Mouse (Mus musculus) layer of hippocampus, adult 11-12 months (tissue): ENCODE measurements around the gene Slc15a1.

ENCODE experiments used
- DNase-seq: peaks from one replicate; pipeline ENCODE4 v3.0.0; 2022; ENCODE audit warnings: low spot score

Gene Slc15a1

DNA sequence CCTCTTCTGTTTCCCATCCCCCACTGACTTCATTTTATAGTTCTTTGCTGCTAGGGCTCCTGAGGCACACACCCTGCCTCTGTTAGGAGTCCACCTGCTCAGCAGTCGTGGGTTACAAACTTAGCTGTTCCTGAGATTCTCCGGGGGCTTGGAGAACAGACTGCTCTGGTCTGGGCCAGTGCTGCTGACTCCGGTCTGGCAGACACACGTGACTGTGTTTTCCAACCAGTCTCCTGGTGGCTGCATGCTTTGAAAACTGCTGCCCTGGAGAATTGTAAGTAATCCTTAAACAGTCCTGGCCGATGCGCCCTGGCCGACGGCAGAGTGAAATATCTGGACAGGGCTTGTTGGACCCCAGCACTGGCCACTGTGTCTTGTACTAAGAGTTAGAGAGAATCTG is 12.7 kb downstream of the Slc15a1 start:
- DNase-seq, result no peak

DNA sequence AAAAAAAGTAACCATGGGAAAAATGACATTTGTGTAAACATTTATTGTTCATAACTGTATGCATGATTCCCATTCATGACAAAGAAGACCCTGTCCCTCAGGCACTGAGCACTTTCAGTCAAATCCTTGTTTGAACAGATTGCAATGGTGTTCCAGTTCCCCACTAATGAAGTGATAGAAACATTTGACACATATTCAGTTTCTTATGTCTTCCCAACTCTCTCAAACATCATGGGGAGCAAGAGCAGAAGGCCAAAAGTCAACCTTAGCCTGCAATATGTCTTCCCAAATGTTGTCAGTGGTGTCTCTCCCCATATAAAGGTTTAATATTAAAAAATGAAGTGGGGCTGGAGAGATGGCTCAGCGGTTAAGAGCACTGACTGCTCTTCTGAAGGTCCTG is 19.3 kb downstream of the Slc15a1 start:
- no peak for DNase-seq

DNA sequence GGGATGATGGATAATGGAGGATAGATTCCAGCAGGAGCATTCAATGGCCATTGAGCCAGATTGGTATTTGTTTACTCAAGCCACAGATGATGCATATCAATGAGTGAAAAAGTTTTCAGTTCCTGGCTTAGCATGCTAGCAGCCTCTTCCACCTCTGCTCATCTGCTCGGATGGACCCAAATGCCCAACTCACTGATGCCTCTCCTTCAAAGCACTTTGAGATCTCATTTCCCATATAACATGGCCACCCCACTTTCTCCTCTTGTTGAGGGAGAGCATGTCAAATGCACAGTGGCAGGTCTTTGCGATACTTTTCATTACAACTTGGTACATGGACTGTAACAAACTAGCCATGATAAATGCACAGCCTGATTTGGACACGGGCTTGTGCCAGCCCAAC is 20.6 kb downstream of the Slc15a1 start:
- no peak for DNase-seq

DNA sequence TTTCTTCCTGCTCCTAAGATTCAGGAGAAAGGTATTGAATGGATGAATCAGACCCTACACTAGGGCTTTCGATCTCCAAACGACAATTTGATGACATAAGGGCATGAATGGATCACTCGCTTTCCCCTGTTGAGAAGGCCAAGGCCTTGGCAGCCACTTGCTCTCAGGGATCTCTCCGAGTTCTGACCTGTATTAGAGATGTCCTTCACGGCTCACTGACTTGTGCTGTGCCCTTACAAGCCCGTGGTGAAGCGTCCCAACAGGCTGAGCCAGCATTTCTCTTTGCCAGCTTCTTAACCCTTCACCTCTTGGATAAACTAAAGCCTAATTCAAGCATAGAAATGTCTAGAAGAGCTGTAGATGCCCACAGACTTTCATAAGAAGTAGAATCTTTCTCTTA is 22.9 kb downstream of the Slc15a1 start:
- no peak for DNase-seq

DNA sequence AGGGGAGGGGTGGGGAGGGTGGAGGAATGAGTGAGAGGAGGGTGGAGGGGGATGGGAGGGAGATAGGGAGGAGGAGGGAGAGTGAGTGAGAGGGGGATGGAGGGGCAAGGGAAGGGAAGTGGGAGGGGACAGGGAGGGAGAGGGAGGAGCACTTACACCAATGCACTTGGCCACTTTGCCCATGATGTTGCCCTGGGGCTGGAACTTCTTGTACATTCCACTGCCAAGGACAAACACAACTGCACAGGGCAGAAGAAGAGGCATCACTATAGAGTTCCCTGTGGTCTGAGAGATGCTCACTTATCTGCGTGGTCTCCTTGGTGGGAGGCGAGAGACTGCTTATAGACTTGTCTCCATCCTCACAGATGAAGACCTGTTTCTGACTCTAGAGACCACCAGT is 23.5 kb downstream of the Slc15a1 start:
- no peak for DNase-seq

DNA sequence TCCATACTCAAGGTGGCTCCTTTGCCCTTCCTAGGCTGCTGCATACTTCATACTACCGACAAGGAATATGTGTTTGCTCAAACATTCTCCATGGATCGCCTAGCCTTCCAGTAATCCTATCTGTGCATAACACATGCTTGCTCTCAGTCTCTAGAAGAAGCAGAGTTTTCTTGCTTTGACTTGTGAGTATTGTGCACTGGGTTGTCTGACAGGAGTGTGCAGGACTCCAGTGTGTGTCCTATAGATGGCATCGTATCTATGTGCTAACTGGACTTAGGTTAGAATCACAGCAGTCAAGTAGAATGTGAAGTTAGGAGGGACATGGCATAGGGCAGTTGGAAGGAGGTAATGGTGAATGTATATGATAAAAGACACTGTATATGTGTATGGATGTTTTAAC is 26.0 kb downstream of the Slc15a1 start:
- DNase-seq, result no peak

DNA sequence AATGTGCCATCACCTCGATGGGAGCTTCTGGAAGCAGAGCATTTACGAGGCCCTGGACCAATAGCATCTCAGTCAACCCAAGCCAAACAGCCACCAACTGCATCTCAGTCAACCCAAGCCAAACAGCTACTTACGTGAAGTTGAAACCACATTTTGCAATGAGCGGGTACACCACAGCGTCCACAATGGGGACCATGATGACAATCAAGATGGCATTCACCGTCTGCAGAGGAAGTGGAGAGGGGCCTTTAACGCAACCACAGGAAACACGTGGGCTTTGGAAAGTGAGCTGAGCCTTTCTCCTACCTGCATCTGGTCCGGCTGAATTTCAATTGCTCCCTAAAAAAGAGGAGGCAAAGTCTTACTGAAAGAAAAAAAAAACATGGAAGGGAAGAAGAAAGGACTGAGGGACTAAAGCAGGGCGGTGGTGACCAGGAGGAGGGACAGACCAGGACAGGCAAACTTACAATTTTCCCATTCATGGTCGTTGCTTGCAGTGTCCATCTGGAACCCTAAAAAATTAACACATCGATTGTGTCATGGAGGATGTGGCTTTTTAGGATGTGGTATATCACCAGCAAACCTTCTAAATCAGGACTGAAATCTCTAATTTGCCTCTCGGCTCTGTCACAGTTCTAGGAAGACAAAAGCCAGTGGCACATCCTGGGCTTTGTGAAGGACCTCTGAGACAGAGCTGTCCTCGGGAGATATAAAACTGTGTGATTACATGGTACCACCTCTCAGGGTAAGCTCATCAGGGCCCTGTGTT is 26.9 kb downstream of the Slc15a1 start:
- DNase-seq, result no peak

DNA sequence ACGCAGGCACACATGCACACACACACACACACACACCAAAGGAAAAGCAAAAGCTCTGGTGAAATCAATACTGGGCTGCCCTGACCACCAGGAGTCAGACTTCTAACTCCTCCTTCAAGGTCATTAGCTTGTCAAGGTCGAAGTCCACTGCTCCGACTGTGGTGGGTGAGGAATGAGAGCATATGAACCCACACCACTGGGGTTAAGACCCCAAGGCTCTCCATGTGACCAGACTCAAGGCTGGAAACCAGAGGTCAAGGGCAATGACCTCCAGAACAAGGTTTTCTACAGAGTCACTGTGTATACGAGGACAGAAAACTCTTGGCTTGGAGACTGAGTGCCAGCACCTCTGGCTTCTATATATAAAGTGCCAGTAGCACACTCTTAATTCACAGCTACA is 31.2 kb downstream of the Slc15a1 start:
- no peak for DNase-seq

DNA sequence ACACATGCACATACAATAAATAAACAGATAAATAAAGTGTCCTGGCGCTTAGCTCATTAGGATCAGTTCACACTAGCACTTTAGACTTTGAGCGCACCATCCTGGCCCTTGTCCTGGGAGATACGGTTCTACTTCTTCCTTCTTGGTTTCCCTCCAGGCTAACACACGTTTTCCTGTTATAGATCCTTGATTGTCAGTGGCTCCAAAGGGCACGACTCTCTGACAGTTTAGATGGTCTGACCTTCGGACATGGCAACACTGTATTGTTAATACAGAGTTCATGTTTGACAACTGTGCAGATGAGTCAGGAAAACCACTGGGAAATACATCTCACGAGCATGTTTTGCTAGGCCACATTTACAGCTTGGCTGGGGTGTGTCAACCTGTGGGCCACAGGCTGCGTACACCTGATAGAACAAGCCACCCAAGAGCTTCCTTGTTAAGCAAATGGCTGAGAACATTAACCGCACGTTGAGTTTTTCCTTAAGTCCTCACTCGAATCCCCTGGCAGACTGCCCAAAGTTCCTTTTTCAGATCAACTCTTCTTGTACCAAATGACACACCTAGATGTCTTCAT is 33.4 kb downstream of the Slc15a1 start:
- no peak for DNase-seq

DNA sequence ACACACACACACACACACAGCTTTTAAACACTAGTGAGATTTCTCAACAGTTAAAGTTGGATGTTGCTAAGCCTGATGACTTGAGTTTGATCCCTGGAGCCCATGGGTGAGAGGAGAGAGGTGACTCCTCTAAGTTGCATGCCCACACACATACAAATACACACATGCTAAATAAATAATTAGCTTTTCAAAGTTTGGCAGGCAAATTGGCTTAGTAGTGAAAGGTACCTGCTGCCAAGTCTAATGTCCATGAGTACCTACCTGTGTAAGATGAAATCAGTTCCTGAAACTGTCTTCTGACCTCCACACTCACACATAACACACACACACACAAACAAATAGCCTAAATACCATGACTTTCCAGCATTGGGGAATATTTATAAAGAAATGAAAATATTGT is 35.5 kb downstream of the Slc15a1 start:
- no peak for DNase-seq

DNA sequence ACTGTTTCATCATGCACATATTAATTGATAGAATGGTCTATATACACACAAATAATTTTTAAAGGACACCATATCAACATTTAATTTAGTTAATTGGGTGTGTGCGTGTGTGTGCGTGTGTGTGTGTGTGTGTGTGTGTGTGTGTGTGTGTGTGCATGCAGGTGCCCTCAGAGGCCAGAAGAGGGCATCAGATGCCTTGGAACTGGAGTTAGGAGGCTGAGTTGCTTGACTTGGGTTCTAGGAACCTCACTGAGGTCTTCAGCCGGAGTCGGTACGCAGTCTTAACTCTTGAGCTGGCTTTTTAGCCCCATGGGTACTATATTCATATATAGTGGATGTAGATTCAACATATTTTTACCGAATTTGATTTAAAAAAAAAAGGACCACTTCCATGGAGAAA is 37.4 kb downstream of the Slc15a1 start:
- no peak for DNase-seq

DNA sequence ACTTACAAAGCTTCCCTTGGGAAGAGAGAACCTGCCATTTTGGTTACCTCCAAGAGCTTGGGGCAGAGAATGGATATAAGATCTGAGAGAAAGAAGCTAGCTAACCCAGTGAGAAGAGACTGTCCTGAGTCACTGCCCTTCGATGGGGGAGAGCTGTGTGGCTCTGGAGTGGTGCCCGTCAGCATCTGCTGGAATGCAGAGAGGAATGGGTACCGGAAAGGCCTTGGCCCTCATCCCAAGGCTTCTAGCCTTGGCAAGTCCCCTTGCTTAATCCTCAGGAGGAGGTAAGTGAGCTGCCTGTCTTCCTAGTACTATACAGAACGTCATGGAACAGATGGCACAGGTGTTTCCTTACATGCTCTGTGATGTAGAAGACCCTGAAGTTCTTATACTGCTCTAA is 38.6 kb downstream of the Slc15a1 start:
- DNase-seq, result no peak

DNA sequence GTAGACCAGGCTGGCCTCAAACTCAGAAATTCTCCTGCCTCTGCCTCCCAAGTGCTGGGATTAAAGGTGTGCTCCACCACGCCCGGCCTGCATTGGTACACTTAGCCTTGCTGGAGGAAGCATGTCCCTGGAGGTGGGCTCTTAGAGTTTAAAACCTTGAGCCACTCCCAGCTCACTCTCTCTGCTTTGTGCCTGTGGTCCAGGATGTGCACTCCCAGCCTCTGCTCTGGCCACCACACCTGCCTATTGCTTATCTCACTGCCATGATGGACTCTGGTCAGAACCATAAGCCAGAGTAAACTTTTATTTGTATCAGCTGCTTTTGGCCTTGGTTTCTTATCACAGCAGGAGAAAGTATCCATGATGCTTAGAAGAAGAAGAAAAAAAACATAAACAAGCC is 40.7 kb downstream of the Slc15a1 start:
- DNase-seq, result no peak

DNA sequence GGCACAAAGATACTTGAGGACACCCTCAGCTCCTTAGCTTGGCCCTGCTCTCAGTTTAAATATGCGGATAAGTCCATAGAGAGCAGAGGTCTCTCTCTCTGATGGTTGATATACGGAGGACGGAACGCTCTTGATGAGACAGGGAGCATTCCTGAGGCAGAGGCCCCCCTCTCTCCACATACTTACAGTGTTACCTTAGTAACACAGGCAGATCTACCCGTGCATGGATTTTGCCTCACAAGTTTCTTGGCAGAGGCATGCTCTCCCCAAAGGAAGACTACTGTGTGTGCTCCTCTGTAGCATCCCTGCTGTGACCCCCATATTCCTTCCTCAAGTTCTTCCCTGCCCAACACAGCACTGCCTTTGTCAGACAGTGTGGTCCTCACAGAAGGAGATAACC is 42.3 kb downstream of the Slc15a1 start:
- no peak for DNase-seq

DNA sequence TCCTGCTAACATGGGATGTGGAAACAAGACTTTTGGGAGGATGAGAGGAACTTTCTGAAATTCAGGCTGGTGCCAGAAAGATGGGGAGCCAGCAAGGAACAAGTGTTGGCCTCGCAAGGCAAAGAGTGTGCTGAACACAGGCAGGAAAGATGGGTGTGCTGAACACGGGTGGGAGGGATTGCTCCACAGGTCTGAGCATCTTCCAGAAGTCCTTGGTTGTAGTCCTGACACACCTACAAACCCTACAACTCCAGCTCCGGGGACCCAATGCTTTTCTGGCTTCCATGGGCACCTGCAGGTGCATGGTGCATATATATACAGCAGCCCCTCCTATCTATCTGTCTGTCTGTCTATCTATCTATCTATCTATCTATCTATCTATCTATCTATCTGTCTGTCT is 44.1 kb downstream of the Slc15a1 start:
- DNase-seq, result no peak

DNA sequence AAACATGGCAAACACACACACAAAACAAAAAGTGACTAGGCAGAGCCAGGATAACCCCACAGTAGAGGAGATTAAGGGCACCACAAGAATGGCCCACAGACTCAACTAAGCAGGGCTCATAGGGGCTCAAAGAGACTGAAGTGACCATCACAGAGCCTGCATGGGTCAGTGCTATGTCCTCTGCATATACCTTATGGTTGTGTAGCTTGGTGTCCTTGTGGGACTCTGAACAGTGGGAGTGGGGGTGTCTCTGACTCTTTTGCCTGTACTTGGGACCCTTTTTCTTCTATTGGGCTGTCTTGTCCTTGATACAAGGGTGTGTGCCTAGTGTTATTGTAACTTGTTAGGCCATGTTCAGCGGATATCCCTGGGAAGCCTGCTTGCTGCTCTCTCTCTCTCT is 46.5 kb downstream of the Slc15a1 start:
- no peak for DNase-seq

DNA sequence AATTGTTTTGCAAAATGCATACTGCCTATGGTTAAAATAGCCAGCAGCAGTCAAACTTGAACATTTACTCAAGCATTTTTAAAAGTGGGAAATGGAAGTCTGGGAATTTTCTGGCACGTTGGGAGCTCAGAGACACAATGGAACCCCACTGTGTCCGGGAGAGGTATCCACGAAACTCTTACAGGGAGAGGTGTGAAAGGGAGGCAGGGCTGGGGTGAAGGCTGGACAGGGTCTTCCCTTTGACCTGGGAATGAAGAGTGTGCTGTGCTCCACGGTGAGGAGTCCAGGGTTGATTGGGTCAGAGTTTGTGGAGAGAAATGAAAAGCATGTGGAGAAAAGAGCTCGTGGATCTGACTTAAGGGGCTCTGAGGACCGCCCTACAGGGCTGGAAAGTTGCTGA is 47.5 kb downstream of the Slc15a1 start:
- no peak for DNase-seq

DNA sequence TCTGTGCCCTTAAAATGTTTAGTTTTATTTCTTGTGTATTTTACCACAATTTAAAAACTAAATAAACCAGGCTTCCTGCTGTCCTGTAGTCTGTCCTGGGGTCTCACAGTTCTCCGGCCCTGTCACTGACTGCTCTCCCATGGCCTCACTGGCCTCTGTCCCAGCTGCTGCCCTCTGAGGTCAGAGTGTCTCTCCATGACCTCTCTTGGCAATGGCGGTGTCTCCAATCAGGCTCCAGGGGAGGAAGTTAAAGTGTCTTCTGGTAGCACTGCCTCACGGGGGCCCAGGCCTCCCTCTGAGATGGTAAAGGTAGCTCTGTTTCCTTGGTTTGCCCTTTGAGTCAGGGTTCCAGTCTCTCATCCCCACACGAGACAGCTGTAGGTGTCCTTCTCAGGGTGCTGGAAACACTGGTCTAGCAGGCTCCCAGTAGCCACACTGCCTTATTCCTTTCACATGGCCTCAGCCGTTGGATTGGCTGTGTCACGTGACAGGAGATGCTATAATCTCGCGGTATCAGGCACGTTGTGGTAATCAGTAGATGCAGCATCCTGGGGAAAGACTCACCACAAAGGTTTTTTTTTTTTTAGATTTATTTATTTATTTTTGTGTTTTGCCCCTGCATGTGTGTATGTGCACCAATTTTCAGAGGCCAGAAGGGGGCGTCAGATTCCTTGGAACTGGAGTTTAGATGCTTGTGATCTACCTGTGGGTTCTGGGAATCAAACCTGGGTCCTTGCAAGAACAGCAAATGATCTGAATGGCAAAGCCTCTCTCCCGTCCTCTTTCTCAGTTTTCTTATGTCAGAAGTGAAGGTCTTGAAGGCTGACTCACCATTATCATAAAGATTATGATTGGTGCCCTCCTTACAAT is 48.4 kb downstream of the Slc15a1 start:
- no peak for DNase-seq

DNA sequence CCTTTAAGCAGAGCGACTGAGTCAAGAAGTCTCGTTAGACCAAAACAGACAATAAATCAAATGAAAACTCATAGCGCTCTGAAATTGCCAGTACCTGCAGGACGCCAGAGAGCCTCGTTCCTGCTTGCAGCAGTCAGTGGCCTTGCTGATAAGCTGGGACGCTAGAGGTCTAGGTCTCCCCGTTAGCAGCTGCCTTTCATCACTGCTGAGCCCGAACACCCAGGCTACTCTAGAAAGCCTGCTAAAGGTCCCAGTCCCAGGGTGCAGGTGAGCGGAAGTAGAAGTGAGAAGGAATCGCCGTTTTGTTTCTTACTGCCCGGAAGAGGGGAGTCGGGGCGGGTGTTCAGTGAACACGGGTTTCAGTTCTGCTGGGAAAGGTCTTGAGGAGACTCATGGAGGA is 49.1 kb downstream of the Slc15a1 start:
- DNase-seq, result no peak

DNA sequence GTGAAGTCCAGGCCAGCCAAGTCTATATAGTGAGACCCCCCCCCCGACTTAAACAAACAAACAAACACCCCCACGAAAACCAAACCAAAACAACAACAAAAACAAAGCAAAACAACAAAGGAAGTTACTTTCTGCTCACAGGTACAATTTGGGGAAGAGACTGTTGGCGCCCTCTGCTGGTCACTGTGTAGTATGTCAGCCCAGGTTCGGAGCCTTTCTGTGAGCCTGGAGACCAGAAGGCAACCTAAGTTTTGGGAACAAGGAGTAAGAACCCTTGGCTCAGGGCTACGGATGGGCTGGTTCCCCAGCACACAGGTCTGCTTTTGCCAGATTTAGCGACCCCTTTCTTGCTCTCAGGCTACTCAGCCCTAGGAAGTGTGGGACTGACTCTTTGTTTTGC is 49.5 kb downstream of the Slc15a1 start:
- DNase-seq, result peak; percentile 70

DNA sequence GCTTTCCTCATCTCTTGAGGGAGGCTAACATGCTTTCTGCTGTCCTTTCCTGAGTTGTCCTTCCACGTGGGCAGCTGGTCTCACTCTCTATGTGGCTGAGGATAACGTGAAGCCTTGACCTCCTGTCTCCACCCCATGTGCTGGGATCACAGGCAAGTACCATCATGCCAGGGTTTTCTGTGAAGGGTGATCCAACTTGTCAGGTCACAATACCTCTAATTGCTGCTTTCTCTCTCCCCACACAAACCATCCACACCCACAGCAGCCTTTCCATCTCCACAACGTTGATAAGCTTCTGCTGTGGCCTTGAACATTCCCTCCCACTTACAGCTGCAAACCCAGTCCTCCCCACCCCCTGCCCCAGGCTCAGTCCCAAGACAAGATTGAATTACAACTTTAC is 51.9 kb downstream of the Slc15a1 start:
- no peak for DNase-seq

DNA sequence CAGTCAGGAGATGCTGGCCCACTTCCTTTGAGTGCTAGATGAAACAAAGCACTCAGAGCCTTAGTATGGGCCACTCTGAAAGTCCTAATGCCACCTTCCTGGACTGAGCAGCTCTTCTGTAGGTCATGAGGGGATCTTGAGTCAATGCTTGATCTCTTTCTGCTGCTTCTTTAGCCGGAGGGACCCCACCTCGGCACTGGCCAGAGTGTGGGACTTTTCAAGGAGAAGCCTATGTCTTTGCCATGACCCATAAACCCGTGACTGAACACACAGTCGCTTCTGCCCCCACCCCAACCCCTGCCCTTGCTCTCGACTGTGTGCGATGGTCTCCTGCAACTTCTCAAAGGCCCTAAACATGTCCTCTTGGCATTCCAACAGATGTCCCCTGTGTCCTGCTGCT is 52.8 kb downstream of the Slc15a1 start:
- DNase-seq, result no peak

DNA sequence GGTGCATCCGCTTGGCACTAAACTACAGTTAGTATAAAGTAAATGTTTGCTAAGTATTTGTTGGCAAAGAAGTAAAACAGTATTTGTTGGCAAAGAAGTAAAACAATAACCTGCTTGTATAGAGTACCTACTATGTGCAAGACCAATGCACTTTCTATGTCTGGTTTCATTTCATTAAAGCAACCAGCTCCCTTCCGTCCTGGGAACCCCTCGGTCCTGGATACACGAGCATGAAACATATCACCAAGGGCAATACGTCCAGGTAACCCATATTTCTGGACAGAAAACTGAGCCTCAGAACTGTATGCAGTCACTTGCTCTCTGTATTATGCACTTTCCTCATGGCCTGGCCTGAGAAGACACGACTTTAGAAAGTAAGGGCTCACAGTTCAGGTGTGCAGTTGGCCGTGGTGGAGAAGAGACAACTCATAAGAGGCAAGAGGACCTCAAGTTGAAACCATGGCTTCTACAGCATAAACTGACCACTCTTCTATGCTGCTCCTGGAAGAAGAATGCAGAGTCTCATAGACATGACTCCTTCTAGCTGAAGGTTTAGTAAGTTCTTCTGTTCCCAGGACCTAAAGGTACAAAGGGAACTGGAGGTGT is 53.5 kb downstream of the Slc15a1 start:
- no peak for DNase-seq
